Mouse (Mus musculus) intestine, postnatal 0 days (tissue): Measurements from ENCODE around the gene Gm21970. TPM values are rescaled to one million over a fixed set of nuclear protein-coding genes. Genes with fewer than 3 reads are reported as not detected.

Source experiments
- ATAC-seq: fragments of 200-750 bp; cut with Nextera tagmentation; 2 replicates; pipeline ENCODE4 v1.8.0; 2017; ENCODE audit warnings: mild to moderate bottlenecking, moderate TSS enrichment, moderate library complexity
- H3K27ac ChIP-seq: fragments of 300-500 bp; sonication (generic); 2 replicates; pipeline ENCODE4 v1.5.1; 2014; ENCODE audit warnings: mild to moderate bottlenecking, low read depth, low read length, moderate library complexity
- H3K27me3 ChIP-seq: fragments of 300-500 bp; sonication (generic); replicated peaks from 2 replicates; pipeline ENCODE4 v1.6.1; 2014; ENCODE audit warnings: low read length, mixed read lengths; ENCODE audit not compliant: control insufficient read depth, insufficient read depth
- H3K36me3 ChIP-seq: fragments of 300-500 bp; sonication (generic); 2 replicates; pipeline ENCODE4 v1.6.1; 2014; ENCODE audit warnings: mild to moderate bottlenecking, moderate library complexity; ENCODE audit not compliant: control insufficient read depth, insufficient read depth
- H3K4me1 ChIP-seq: fragments of 300-500 bp; sonication (generic); replicated peaks from 2 replicates; pipeline ENCODE4 v1.6.1; 2014; ENCODE audit warnings: antibody characterized with exemption, low read length, mixed read lengths; ENCODE audit not compliant: control insufficient read depth, insufficient read depth
- H3K4me2 ChIP-seq: fragments of 300-500 bp; sonication (generic); replicated peaks from 2 replicates; pipeline ENCODE4 v1.6.1; 2014; ENCODE audit warnings: low read depth, mild to moderate bottlenecking, moderate library complexity
- H3K4me3 ChIP-seq: fragments of 300-500 bp; sonication (generic); 2 replicates; pipeline ENCODE4 v1.5.1; 2014; ENCODE audit warnings: low read depth, low read length
- H3K9ac ChIP-seq: fragments of 300-500 bp; sonication (generic); 2 replicates; pipeline ENCODE4 v1.6.1; 2014; ENCODE audit warnings: mild to moderate bottlenecking, low read depth, low read length
- H3K9me3 ChIP-seq: fragments of 300-500 bp; sonication (generic); 2 replicates; pipeline ENCODE4 v1.6.1; 2016; ENCODE audit warnings: mixed run types; ENCODE audit not compliant: control insufficient read depth
- CTCF ChIP-seq: sonication (generic); IDR thresholded peaks from 2 replicates; pipeline ENCODE4 v1.5.1; 2016; ENCODE audit warnings: low read depth, mild to moderate bottlenecking, control low read depth, antibody characterized with exemption, moderate library complexity
- WGBS: fragments of 180-500 bp; shearing (Covaris S2); extraction: QIAGEN DNeasy Blood & Tissue Kit; methylation state at CpG from one replicate; pipeline ENCODE4 v1.1.7; 2014; 5-methylcytosine and 5-hydroxymethylcytosine counted together
- polyA plus RNA-seq: library from polyadenylated mRNA; unstranded; fragments of >200 nt; fragmentation: Nextera tagmentation; extraction: Ambion mirVana; gene quantifications from 2 replicates; pipeline ENCODE4 v1.2.1, GENCODE M21; 2015

The Gm21970 gene
- polyA plus RNA-seq, 1 experiment from 2014 or later = not detected

- peaks cover 3% of the 10 kb centered on the region; the same call in 1 of the 2 replicates for H3K4me1 ChIP-seq
- peak overlapping the region; percentile 52 for H3K9ac ChIP-seq
- under 1% methylated on average over 44 of the region's 44 CpGs for WGBS
- no peaks in the 10 kb centered on the region for H3K27me3 ChIP-seq
- peak overlapping the region; percentile 96 for H3K4me2 ChIP-seq
- TF ChIP-seq CTCF = no peak
- peak overlapping the region; percentile 61 for H3K27ac ChIP-seq
- H3K36me3 ChIP-seq = no peaks in the 10 kb centered on the region
- H3K9me3 ChIP-seq = no peaks in the 10 kb centered on the region
- peak; percentile 98 for ATAC-seq
- peak overlapping the region; percentile 64 for H3K4me3 ChIP-seq
These were observed 73.3 kb downstream of the Gm21970 start for GRCm38 (mm10) chr16:91464594-91465504.

DNA sequence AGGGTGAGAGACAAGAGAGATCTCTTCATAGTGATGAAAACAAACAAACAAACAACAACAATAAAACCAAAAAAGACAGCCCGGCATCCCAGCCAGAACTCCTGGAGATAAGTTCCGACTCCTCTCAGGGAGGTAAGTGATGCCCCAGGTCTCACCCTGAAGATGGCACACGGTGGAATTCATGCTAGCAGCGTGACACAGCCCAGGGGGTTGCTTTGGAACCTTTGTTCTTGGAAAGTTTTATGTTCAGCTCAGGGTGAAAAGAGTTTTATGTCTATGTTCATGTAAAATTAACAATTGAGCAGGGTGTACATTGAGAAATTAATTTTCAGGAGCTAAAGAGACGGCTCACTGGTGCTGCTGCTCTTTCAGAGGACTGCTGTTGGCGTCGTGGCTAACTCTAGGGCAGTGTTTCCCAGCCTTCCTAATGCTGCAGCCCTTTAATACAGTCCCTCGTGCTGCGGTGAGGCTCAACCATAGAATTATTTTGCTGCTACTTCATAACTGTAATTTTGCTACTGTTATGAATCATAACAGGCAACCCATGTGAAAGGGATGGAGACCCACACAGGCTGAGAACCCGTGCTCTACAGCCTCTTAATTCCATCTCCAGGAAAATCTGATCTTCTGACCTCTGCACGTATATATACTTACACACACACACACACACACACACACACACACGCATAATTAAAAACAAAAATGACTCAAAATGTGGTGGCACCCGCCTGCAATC is 74.2 kb downstream of the Gm21970 start:
- Histone ChIP-seq H3K4me1 (peaks cover 3% of the 10 kb centered on the region; the same call in 1 of the 2 replicates), H3K4me3 (peak overlapping the region; percentile 64), H3K4me2 (peak overlapping the region; percentile 96), H3K9me3 (no peaks in the 10 kb centered on the region), H3K9ac (0 out of 2 replicates have a peak overlapping the region, but pooled peaks have one; percentile 52), H3K36me3 (no peaks in the 10 kb centered on the region), H3K27ac (no peak overlapping the region), H3K27me3 (no peaks in the 10 kb centered on the region)
- no peak for TF ChIP-seq CTCF
- ATAC-seq = no peak
- 49% methylated on average over 13 of the region's 13 CpGs for WGBS

GRCm38 (mm10) chr16:91466566-91466965 is 75.0 kb downstream of the Gm21970 start:
- Histone ChIP-seq H3K27me3 (no peaks in the 10 kb centered on the region), H3K4me3 (no peak overlapping the region), H3K9ac (no peak overlapping the region), H3K9me3 (no peaks in the 10 kb centered on the region), H3K27ac (no peak overlapping the region), H3K4me1 (peaks cover 3% of the 10 kb centered on the region; the same call in 1 of the 2 replicates), H3K4me2 (peak overlapping the region; percentile 96), H3K36me3 (no peaks in the 10 kb centered on the region)
- 53% methylated on average over 6 of the region's 6 CpGs for WGBS
- no peak for ATAC-seq
- no peak for TF ChIP-seq CTCF

Other genes with a start within 250 kb of the Gm21970 start
- not detected in 2 replicates for gene Olig2, start 166.3 kb upstream of the Gm21970 start, polyA plus RNA-seq
- gene Olig1, start 121.9 kb upstream of the Gm21970 start, polyA plus RNA-seq = not detected in 2 replicates
- gene Ifnar2, start 18.9 kb upstream of the Gm21970 start, polyA plus RNA-seq = 68.4 and 75.5 TPM in 2 replicates
- gene Il10rb, start 14.4 kb downstream of the Gm21970 start, polyA plus RNA-seq = 123 and 124 TPM in 2 replicates
- gene Ifnar1, start 93.5 kb downstream of the Gm21970 start, polyA plus RNA-seq = 18.2 and 21.6 TPM in 2 replicates
- 138 and 146 TPM in 2 replicates for gene Ifngr2, start 155.4 kb downstream of the Gm21970 start, polyA plus RNA-seq
- 24.9 and 28.0 TPM in 2 replicates for gene Tmem50b, start 206.1 kb downstream of the Gm21970 start, polyA plus RNA-seq
- 1.0 and 1.5 TPM in 2 replicates for gene Dnajc28, start 227.3 kb downstream of the Gm21970 start, polyA plus RNA-seq